Mouse (Mus musculus): ENCODE measurements around the gene Mmp19.
A peak's percentile ranks its signal among the peaks of the same experiment; 100 is the strongest.
"Not testable (repeated sequence)": the region's sequence is repeated elsewhere in the genome, so short reads cannot be mapped to it uniquely, and the experiment has no call there.

Mmp19 gene

GRCm38 (mm10) chr10:128798676-128799075, 8.0 kb downstream of the Mmp19 start:
- DNase-seq (ENCODE audit: low read depth in 1 of 2, low spot score in 2 of 2) = no peak

DNA sequence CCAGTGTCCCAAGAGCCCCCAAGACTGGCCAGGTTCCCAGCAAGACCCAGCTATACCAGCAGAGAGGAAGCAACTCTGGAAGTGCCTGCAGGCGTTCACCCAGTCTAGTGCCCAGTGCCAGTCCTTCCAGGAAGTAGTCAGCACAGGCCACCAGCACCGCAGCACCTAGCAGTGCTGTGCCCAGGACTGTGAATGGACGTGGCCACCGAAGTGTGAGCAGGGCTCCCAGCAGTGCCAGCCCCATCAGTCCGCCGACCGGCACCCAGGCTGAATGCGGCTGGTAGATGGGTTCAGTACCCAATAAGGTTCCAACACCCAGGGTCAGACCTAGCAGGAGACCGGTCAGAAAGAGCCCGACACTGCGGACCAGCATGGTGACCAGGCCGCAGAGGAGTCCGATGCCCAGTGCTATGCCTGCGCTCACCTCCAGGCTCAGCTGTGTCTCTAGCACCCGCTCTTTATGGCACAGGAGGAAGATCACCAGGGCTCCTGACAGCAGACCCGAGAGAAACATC, 11.3 kb downstream of the Mmp19 start:
- DNase-seq (ENCODE audit: low read depth in 1 of 2, low spot score in 2 of 2) = no peak

DNA sequence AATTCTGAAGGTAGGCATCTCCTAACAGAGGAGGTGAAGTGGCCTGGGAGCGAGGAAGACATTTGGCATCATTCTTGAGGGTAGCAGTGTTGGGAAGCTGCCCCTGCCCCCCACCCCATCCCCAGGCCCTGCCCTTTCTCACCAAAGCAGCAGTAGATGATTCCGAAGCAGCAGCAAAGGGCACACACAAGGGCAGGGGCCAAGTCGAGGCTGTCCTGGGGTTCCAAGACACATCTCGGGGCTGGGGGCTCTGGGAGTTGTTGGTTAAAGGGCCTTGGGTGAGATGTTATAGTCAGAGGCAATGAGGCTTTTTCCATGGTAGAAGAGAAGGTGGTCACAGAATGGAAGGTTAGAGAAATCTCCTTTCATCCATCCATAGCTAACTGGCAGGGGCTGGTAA, 12.2 kb downstream of the Mmp19 start:
- DNase-seq (ENCODE audit: low read depth in 1 of 2, low spot score in 2 of 2) = no peak

DNA sequence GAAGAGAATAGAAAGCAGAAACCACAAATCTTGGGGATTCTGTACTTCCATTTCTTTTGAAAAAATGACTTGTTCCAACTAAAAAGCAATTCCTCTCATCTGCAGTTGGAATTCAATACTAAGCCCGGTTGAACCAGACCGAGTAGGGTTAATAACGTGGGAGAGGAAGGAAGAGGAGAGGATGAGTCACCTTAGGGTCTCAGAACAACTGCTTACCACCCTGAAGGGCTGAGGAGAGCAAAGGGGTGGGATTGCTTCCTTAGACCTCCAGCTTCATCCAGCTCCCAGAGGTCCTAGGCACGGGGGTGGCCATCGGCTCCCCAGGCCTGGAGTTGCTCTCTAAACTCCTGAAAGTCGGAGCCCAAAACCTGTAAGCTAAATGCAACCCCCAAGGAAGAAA, 12.7 kb downstream of the Mmp19 start:
- no peak for DNase-seq (ENCODE audit: low read depth in 1 of 2, low spot score in 2 of 2)

DNA sequence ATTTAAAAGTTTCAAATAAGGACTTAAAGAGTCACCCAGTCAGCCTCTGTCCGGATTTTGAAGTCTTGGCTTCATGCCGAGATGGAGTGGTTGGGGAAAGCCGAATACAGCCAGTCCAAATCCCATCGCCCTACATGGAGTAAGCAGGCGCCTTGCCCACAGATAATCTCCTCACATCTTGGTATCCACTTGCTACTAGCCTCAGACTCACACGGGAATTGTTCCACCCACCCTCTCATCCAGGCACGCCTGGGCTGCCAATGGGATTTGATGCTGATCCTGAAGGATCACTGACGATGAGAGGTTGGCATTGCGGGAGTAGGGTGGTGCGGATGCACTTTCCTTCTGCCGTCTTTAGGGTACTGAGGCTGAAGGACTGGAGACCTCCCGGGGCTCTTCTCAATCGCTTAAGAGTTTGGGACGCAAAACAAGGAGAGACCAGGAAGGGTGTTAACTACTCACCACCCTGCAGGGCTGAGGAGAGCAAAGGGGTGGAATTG, 13.1 kb downstream of the Mmp19 start, which contains the start of gene Dnajc14:
Dnajc14 (plus strand) TSS at position 292 of the 500 bp plus-strand sequence.
- DNase-seq (ENCODE audit: low read depth in 1 of 2, low spot score in 2 of 2) = no peak

GRCm38 (mm10) chr10:128804271-128805091, 13.8 kb downstream of the Mmp19 start, which contains the start of gene Tmem198b:
Gene Tmem198b (minus strand): TSS chr10:128804370.
- DNase-seq (ENCODE audit: low read depth in 1 of 2, low spot score in 2 of 2) = peak in 1 of 2 experiments; percentile 18

DNA sequence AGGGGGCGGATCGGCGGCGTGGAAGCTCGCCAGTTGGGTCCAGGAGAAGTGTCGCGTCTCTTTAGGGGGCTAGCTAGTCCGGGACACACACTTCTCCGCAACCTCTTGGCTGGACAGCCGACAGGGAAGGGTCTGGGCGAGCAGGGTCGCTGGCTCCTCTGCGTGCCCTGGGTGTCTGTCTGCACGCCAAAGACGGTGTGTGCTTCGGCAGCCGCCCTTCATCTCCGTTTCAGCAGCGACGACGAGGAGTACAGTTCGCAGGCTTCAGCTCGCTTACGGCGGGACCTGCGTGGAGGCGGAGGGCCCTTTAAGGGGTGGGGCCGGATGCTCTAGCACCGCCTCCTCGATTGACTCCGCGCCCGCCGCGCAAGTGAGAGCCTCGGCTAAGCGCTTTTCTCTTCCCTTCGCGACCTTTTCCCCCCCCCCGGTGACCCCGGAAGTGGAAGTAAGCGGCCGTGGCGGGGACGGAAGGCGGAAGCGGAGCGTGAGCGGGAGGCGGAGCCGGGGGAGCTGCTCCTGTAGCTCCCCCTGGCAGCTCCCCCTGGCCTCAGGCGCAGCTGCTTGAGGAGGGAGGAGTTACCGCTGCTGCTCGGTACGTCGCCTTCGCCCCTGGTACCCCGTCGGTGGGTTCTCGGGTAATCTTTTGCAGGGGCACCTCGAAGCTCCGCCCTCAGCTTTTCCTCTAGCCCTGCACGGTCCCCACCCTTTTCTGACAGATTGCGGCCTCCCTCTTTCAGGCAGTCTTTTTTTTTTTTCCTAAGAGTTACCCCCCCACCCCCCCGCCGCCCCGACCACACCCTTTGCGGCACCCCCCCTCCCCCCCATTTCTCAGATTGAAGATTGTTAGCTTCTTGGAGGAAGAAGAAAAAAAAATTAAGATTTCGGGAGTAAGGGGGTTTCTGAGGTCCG, 14.6 kb downstream of the Mmp19 start:
- peak; percentile 81 to 87 for DNase-seq (ENCODE audit: low read depth in 1 of 2, low spot score in 2 of 2)

DNA sequence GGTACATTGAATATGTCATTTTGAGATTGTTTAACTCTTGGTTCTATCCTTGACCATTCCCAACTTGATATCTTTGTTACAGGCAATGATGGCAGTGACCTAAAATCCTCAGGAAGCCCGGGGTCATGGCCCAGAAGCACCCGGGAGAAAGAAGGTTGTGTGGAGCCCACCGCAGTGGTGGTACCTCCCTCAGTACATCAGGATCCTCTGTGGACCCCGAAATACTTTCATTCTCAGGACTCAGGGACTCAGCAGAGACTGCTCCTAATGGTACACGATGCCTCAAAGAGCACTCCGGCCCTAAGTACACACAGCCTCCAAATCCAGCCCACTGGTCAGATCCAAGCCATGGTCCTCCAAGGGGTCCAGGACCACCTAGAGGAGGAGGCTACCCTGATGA, 15.4 kb downstream of the Mmp19 start:
- DNase-seq (ENCODE audit: low read depth in 1 of 2, low spot score in 2 of 2) = no peak

DNA sequence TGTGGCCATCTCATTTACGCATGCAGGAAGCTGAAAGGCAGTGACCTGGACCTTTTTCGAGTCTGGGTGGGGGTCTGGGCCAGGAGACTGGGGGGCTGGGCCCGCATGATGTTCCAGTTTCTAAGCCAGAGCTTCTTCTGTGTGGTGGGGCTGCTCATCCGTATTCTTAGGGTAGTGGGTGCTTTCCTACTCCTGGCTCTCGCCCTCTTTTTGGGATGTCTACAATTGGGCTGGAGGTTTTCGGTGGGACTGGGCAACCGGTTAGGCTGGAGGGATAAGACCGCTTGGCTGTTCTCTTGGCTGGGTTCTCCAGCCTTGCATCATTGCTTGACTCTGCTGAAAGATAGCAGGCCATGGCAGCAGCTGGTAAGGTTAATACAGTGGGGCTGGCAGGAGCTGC, 16.3 kb downstream of the Mmp19 start:
- no peak for DNase-seq (ENCODE audit: low read depth in 1 of 2, low spot score in 2 of 2)

GRCm38 (mm10) chr10:128817033-128817432, 26.3 kb downstream of the Mmp19 start, which contains the start of gene Sarnp:
Gene Sarnp (plus strand): TSS chr10:128817333.
- no peak for DNase-seq (ENCODE audit: low read depth in 1 of 2, low spot score in 2 of 2)

- DNase-seq (ENCODE audit: low read depth in 1 of 2, low spot score in 2 of 2) = no peak
These were observed 29.5 kb downstream of the Mmp19 start for GRCm38 (mm10) chr10:128820217-128820616.

DNA sequence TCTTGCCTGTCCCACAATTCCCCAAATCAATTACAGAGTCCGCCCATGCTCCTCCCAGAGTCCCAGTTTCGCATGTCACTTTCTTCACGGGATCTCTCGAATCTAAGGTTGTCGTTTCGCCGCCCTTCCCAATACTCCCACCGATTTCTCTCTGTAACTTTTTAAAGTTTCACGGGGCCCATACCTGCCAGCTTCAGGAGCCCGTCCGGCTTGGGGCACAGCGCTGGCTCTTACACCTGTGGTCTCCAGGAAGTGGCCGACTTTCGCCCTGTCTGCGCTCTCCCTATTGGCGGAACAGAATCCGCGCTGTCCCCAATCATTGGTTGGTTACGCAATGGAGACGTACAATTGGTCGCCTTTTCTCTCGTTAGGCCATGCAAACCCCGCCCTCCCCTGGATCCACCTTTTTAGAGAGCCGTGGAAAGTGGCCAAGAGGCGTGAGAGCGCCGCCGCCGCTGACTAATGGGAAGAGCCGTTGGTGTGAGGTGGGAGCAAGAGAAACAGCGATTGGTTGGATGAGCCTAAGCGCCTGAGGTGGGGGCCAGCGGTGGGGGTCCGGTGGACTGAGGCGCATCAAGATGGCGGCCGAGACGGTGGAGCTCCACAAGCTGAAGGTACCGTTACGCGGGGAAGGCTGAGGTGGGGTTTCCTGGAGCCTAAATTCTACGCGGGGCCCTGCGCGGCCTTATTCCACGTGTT, 30.8 kb downstream of the Mmp19 start, which contains the start of gene Ormdl2:
Ormdl2 (minus strand) TSS at position 288 of the 699 bp plus-strand sequence.
- DNase-seq (ENCODE audit: low read depth in 1 of 2, low spot score in 2 of 2) = peak; percentile 97 to 99

DNA sequence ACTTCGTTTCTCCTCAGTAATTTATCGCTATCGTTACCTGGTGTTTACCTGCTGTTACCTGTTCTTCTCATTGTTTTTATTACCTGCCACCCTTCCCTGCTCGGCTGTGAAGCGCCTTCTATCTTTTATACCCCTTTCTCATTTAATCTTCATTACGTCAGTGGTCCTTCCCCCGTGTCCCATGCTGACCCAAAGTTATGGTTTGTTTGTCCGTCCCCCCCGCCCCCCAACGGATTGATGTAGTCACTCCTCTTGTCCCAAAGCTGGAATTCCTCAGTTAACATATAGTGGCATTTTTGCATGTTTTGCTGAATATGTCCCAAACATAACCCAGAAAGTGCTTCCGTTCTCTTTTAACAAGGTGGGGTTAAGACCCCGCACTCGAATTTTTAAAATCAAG, 31.4 kb downstream of the Mmp19 start:
- DNase-seq (ENCODE audit: low read depth in 1 of 2, low spot score in 2 of 2) = no peak

- not testable (repeated sequence) for DNase-seq (ENCODE audit: low read depth in 1 of 2, low spot score in 2 of 2)
These were observed 32.4 kb downstream of the Mmp19 start for GRCm38 (mm10) chr10:128823087-128823486.

DNA sequence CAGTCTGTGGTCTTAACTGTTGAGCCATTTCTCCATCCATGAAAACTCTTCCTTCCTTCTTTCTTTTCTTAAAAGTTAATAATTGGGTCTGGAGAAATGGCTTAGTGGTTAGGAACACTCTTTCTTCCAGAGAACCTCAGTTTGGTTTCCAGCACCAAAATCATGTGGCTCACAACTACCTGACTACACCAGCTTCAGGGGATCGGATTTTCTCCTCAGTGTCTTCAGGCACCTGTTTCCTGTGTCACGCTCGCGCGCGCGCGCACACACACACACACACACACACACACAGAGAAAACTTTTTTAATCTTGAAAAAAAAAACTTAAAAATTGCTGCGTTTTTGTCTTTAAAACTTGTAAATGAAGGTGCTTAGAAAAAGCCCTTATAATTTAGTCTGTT, 33.1 kb downstream of the Mmp19 start:
- DNase-seq (ENCODE audit: low read depth in 1 of 2, low spot score in 2 of 2) = no peak

- DNase-seq (ENCODE audit: low read depth in 1 of 2, low spot score in 2 of 2) = no peak
These were observed 46.7 kb downstream of the Mmp19 start for GRCm38 (mm10) chr10:128837400-128837799.

- no peak for DNase-seq (ENCODE audit: low read depth in 1 of 2, low spot score in 2 of 2)
These were observed 48.7 kb downstream of the Mmp19 start for GRCm38 (mm10) chr10:128839434-128839833.

DNA sequence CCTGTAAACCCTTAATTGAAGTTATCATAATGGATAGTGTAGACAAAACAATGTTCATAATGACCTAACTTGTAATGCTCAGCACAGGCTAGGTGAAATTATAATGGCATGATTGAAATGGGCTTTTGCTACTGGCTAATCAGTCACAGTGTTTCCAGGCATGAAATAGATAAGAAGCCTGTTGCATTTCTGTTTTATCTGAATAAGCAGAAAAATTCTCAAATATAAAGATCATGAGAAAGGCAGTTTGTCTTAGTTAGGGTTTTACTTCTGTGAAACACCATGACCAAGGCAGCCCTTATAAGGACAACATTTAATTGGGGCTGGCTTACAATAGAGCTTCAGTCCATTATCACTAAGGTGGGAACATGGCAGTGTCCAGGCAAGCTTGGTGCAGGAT, 49.9 kb downstream of the Mmp19 start:
- DNase-seq (ENCODE audit: low read depth in 1 of 2, low spot score in 2 of 2) = no peak

GRCm38 (mm10) chr10:128843260-128843659, 52.5 kb downstream of the Mmp19 start:
- DNase-seq (ENCODE audit: low read depth in 1 of 2, low spot score in 2 of 2) = no peak

DNA sequence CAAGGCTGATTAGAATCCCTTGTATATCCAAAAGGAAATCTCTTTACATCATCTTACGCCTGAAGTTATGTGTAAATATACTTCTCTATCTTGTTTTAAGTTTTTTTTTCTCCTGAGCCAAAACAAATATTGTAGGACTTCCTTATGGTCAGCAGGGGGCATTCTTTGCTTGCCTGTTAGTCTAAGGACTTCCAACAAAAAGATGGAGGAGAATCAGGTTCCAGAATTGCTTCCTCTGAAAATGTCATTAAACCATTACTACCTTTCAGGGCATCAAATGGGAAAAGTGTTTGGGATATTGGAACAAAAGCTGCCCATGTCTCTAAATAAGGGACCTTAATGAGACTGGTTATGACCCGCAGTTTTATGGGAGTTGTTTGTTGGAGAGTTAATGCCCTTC, 54.8 kb downstream of the Mmp19 start:
- DNase-seq (ENCODE audit: low read depth in 1 of 2, low spot score in 2 of 2) = no peak

- DNase-seq (ENCODE audit: low read depth in 1 of 2, low spot score in 2 of 2) = no peak
These were observed 56.0 kb downstream of the Mmp19 start for GRCm38 (mm10) chr10:128846664-128847063.

Data from monocyte, adult 2 months (primary cell).